Mouse (Mus musculus) adrenal gland, adult 18-20 months (tissue): Measurements from ENCODE around the gene Krtap6-2. TPM values are rescaled to one million over a fixed set of nuclear protein-coding genes. Genes with fewer than 3 reads are reported as not detected.

Source experiments
- DNase-seq, 2 experiments: peaks; one replicate each; pipeline ENCODE4 v3.0.0; 2021 to 2022; ENCODE audit warnings: low spot score in 2 of 2
- long read RNA-seq, 2 experiments: library from polyadenylated mRNA; stranded (forward); transcript quantifications; one replicate each; pipeline ENCODE4 v2.0.0; 2021
- total RNA-seq, 2 experiments: library from RNA; stranded (reverse); gene quantifications; 1 replicate in 1 of 2; 2 replicates in 1 of 2; pipeline ENCODE4 v1.2.3; 2021

The Krtap6-2 gene
- total RNA-seq = not detected
- long read RNA-seq, experiment 1 = 0 reads
- long read RNA-seq, experiment 2 = 0 reads

GRCm38 (mm10) chr16:89420011-89420410 lies at the start of gene Krtap6-2:
TSS of gene Krtap6-2 (minus strand) at chr16:89420111.
- DNase-seq = no peak

GRCm38 (mm10) chr16:89461189-89461588 lies 41.3 kb upstream of the Krtap6-2 start:
- DNase-seq = no peak

GRCm38 (mm10) chr16:89429586-89429985 lies 9.7 kb upstream of the Krtap6-2 start:
- no peak for DNase-seq

GRCm38 (mm10) chr16:89425310-89425709 lies 5.4 kb upstream of the Krtap6-2 start:
- no peak for DNase-seq

- DNase-seq = no peak
Measured at GRCm38 (mm10) chr16:89416311-89416710, 3.6 kb downstream of the Krtap6-2 start.

GRCm38 (mm10) chr16:89410345-89411068 lies 9.4 kb downstream of the Krtap6-2 start:
- no peak for DNase-seq

GRCm38 (mm10) chr16:89403768-89404167 lies 16.1 kb downstream of the Krtap6-2 start, which contains the start of gene Krtap21-1:
TSS of gene Krtap21-1 (minus strand) at chr16:89403868.
- no peak for DNase-seq

GRCm38 (mm10) chr16:89372734-89373461 lies 47.0 kb downstream of the Krtap6-2 start:
- no peak for DNase-seq

Other genes starting within 250 kb of the Krtap6-2 start
- gene 1110057P08Rik, start 245.4 kb downstream of the Krtap6-2 start, total RNA-seq = not detected
- gene Krtap20-2, start 214.2 kb downstream of the Krtap6-2 start, total RNA-seq = not detected
- gene Krtap21-1, start 16.2 kb downstream of the Krtap6-2 start, total RNA-seq = not detected
- gene Krtap8-1, start 67.8 kb upstream of the Krtap6-2 start, total RNA-seq = not detected
- gene Krtap7-1, start 88.2 kb upstream of the Krtap6-2 start, total RNA-seq = not detected
- gene Krtap11-1, start 151.1 kb upstream of the Krtap6-2 start, total RNA-seq = not detected